Mouse (Mus musculus) frontal cortex, adult 2 months (tissue): ENCODE measurements around the gene Gm11985. TPM values are rescaled to one million over a fixed set of nuclear protein-coding genes. Genes with fewer than 3 reads are reported as not detected.

Experiments
- DNase-seq, 2 experiments: peaks; one replicate each; pipeline ENCODE4 v3.0.0; 2022; ENCODE audit warnings: low spot score in 1 of 2; ENCODE audit errors: extremely low spot score in 1 of 2
- polyA plus RNA-seq: library from polyadenylated mRNA; depleted of rRNA; stranded (reverse); fragments of >200 nt; gene quantifications from 2 replicates; pipeline ENCODE4 v1.2.3, GENCODE M21; 2012

Gene Gm11985
- polyA plus RNA-seq, 1 experiment, result not detected

DNA sequence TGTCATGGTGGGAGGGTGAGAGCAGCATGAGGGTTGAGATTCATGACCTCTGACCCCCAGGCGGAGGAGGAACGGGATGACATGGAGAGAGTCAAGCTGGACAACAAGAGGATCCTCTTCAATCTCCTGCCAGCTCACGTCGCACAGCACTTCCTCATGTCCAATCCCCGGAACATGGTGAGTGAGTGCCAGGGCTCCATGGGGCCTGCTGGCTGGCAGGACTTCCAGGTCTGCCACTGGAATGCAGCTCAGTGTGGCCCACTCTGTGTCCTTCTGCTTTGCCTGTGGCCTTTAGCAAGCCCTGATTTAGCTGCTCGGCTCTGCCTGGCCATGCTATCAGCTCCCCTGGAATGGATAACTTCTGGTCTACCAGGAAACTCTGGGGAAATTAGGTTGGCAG is 28.2 kb downstream of the Gm11985 start:
- DNase-seq, result no peak

DNA sequence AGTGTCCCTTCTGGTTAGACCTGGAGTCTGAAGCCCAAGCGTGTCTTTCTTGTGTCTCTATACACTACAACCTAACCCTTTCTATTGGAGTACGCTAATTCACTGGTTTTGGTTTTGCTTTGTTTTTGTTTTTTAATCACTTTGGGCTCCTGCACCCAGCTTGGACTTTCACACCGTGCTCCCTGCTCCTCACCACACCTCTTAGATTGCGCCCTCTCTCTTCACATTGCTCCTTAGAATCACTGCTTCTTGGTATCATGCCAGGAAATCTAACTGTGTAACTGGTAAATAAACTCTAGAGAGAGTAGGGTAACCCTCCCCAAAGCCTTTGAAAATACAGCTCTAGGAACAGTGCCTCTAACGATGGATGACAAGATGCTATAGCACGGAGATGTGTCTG is 30.2 kb downstream of the Gm11985 start:
- DNase-seq, result no peak

DNA sequence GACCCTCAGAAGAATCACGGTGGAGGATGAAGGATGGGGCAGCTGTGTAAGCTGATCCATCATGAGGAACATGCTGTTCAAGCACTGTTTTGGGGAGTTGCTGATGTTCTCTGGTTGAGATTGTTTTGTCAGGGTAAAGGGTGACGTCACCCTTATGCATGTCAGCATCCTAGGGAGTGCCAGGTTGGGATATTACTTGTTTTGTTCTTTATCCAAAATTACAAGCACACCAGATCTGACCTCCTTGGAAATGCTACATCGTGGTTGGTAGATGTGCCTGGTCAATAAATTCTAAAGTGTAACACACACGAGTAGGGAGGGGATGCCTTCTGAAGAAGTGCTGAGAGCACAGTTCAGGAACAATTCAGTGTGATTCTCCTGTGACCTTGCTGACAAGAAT is 31.9 kb downstream of the Gm11985 start:
- DNase-seq, result no peak

DNA sequence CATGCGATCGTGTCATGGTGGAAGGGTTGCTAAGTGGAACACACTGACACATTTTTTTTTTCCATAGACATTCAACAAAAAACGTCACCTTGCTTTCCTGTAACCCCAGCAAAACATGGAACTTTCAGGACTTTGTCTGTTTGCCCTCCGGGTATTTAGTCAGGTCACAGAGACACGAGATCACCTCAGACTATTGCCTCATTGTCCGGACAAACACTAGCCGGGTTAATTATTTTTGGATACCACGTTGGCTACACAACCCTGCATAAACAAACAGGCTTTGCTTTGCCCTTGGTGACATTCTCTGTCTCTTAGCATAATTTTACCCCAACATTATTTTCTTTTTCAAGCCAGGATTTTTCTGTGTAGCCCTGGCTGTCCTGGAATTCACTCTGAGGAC is 35.3 kb downstream of the Gm11985 start:
- no peak for DNase-seq

DNA sequence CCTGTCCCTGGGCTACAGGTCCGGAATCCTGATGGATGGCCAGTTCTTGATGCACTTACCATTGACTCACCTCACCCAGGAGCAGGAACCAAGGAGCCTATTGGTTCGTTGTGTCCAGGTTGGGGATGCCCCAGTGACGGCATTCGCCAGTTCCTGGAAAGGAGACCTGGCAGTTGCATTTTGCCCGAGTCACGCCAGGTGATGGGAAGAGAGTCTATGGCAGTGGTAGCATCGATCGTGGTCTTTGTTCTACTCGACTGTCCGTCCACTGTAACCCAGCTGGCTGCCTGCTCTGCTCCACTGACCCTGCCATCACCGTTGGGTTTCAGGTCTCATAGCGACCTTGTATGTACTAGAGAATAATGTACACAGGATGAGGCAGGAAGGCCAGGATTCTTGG is 36.0 kb downstream of the Gm11985 start:
- DNase-seq, result no peak

DNA sequence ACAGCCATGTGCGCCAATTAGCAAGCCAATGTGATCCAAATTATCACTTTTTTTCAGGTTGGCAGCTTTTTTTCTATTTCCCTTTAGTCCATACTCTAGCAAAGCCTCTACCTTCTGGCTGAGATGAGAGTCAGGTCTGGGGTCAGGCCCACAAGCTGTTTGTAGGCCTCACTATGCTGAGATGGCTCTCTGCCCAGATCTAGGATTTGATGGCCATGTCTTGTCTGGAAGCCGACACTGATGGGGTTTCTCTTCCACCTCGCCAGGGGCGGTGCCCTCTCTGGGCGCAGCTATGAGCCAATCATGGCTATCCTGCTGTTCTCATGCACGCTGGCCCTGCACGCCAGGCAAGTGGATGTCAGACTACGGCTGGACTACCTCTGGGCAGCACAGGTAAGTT is 37.9 kb downstream of the Gm11985 start:
- DNase-seq, result no peak

DNA sequence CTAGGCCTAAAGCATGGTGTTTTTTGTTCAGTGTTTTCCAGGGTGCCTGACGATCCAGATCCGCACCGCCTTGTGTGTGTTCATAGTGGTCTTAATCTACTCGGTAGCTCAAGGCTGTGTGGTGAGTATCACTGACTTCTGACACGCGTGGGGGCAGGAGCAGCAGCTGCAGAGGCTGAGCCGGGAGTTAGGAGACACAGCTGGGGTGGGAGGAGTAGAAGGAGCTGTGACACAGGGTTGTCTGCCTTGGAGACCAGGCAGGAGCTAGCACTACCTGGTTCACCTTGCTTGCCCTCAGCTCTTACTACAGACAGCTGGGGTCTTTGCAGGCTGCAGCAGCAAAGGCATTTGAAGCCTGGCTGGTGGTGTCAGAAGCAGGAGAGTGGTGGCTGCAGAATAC is 38.9 kb downstream of the Gm11985 start:
- no peak for DNase-seq

DNA sequence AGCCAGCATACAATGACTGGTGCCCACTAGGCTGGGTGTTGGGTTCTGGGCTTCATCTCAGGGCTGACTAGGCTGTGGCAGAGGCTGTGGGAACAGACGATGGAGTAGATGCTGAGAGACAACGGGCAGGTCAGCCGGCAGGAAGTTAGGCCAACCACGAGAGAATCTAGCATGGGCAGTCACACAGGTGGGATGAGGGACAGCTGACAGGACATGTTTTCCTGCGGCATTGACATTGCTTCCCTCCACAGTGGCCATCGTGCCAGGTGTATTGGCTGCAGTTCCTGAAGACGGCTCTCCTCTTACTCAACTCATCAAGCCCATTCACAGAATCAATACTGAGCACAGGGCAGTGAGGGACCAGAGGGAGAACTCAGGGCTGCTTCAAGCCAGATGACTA is 40.4 kb downstream of the Gm11985 start:
- DNase-seq, result no peak

DNA sequence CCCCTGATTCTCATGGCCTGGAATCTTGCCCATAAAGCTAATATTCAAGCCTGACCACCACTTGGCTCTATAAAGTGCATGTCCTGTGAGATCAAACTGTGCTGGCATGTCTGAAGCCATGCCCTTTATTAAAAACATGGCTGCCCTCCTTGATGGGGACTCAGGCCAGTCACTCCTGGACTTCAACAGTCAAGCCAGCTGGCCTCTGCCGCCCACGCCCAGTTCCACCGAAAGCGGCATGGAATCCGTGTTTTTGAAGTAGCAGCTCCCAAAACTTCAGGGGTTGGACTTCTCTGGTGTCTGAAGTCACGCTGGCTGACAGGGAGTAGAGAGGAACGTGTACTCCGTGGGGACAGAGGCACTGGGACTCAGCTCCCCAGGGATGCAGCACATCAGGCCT is 40.8 kb downstream of the Gm11985 start:
- no peak for DNase-seq

DNA sequence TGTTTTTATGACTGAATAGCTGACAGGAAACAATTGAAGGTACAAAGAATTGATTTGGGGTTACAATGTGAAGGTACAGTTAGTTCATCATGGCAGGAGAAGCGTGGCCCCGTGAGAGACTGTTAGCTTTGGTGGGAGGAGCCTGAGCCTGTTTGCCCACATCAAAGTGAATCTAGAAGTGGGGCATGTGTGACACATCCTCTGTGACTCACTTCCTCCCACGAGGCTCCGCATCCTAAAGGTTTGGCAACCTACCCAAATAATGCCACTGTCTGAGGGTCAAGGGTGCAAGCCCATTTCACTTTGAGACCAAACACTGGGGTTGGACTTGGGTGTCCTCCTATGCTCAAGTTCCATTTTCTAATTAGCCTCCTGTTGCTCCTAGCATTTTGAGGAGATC is 43.1 kb downstream of the Gm11985 start:
- DNase-seq, result peak in 1 of 2 experiments; percentile 71

DNA sequence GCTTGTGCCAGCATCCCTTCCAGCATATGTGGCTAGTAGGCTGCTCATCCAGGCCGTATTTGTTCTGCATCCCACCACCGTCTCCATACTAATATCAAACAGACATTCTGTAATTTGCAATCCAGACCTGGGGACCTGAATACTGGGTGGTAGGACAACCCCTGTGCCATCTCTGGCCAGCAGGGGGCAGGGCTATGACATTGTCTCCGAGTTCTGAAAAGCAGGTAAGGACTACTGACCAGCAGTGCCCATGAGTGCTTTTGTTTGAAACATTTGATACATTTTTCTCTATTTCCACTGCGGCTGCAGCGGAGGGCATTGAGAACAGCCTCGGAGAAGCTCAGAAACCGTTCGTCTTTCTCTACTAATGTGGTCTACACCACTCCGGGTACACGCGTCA is 44.0 kb downstream of the Gm11985 start:
- DNase-seq, result peak in 1 of 2 experiments; percentile 45

DNA sequence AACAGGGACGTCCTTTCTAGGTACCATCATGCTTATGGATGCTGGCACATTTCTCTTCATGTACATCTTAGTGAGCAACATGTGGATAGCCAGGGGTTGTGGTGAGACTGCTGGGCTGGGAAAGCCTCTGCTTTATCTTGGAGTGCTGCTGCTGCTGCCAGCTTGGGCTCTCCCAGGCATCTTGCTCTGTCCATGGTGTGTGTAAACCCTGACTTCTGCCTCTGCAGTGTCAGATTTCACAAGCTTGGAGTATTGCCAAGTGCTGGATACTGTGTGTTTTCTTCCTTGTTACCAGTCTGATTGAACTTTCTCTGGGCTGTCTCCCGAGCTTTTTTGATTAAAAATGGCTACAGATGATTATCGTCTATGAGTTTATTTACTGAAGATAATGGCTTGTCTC is 45.6 kb downstream of the Gm11985 start:
- DNase-seq, result no peak

DNA sequence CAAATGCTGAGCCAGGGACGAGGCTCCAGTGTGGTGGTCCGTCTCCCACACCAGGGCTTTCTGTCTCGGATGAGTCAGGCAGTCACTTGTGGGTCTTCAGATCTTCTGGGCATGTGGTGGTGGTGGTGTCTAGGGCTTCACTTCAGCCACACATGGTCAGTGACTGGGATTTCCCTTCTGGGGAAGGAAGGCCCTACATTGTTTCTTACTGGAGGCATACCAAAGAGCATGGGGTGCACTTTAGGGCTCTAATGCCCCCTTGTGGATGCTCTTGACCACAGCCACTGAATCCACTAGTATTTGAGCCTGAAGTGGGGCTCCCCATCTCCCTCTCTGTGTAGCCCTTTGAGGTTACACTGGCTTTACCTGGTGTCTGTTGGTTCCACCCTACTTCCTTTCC is 47.9 kb downstream of the Gm11985 start:
- peak in 1 of 2 experiments; percentile 72 for DNase-seq

DNA sequence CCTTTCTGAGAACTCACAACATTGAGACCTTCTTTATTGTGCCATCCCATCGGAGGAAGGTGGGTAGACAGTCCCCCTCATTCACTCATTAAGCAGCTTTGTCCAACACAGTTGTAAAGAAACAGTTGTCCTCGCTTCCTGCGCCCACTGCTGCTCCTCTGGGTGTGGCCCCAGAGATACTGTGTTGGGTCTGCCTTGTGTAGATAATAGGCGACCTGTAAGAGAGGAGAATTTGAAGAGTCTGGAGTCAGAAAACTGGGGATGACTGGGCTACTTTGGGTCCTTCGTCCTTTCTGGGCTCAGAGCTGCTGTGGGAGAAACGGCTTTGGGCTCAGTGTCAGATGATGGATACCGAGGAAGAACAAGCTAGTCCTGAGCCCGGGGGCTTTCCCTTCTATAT is 50.0 kb downstream of the Gm11985 start:
- no peak for DNase-seq

DNA sequence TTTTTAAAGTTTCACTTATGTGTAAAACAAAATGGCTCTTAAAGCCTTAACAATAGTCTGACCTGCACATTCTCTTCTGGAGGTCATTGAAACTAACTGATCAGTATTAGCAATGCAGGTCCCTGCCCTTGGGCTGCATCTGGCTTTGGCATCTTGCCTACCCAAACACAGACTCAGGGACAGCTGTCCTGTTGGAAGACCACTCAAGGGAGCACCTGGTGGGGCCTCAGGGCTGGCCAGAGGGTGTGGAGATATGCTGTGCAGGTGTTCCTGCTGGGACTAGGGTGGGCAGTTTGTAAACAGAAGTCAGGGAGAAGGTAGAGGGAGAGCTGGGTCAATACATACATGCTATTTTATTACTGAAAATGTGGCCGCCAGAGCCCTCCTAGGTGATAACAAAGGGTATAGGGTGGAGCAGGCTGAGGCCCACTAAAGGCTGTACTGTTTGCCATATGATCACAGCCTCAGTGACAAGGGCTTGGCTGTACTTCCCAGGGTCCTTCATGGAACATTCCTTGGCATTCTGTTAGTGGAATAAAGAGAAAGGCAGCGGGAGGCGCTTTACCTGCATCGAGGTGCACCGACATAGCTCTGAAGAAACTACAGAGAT is 52.0 kb downstream of the Gm11985 start:
- no peak for DNase-seq

DNA sequence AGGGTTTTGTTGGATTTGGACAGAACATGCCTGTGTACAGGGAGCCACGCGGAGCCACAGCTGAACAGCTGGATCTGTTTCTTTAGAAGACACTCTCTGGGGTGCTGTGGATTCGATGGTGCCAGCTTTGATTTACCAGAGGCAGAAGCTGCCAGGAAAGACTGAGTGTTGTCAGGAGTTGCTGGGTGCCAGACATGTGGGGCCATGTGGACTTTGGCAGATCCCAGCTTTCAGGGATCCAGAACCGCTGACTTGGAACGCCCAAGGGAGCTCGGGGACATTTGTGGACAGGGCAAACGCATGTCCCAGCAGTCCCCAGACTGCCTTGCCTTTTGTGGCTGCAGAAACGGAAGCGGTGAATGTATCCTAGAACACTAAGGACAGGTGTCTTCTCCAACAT is 52.6 kb downstream of the Gm11985 start:
- DNase-seq, result no peak

DNA sequence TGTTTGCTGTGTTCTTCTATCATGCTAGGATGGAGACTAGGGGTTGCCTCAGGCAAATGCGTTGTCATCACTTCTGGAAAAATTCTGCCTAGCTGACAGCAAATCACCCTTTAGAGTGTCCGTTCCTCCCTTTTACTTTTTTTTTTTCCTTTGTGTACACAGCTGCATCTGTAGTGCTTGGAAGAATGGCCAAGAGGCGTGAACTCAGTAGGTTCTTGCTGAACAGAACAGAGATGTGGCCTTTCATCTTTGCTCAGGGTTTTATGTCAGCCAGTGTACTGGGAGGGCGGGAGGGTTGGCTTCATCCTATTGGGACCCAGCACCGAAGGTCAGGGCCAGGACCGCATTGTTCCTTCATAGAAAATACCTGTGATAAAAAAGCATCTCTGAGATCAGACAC is 53.1 kb downstream of the Gm11985 start:
- no peak for DNase-seq

DNA sequence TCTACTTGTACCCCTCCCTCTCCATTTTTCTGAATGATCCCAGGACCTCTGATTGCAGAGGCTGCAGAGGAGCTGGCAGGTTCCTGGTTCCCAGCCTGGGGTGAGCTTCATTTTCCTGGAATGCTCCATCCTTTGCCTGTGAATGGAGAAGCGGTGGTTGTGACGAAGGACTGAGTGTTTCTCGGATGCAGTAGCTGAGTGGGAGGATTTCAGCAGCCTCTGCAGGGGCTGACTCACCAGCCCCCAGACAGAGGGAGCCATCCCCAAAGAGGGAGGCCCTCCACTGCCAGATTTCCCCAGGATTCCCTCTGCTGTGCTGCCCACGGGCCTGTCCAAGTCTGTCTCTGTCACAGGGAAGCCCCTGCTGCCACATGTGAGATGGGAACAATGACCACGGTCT is 54.0 kb downstream of the Gm11985 start:
- DNase-seq, result peak; percentile 38 to 83

DNA sequence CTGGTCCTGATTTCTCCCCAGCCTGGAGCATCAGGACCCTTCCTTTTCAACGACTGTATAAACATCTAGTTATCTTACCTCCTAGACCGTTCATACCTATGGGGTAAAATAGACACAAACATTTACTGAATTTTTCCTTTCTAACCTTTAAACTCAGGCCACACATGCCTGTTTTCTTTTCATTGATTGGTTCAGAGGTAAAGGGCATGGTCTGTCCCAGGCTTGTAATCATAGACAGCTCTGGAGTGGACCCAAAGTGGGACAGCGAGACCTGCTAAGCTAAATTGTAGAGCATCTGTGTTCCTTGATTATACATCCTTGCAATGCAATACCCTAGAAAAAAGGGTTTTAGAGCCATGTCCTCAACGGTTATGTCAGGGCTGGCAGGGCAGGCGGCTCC is 54.6 kb downstream of the Gm11985 start:
- no peak for DNase-seq
